Mouse (Mus musculus): Measurements from ENCODE around the gene Dhrs2. TPM values are rescaled to one million over a fixed set of nuclear protein-coding genes. Genes with fewer than 3 reads are reported as not detected.

Gene Dhrs2
- total RNA-seq (2014; rRNA removed), result 2.0 TPM in 1 of 2 replicates, not detected in the other
- 0.56 and 0.86 TPM in 2 replicates for polyA plus RNA-seq (2015; fragmentation: Nextera tagmentation; extraction: Ambion mirVana)

DNA sequence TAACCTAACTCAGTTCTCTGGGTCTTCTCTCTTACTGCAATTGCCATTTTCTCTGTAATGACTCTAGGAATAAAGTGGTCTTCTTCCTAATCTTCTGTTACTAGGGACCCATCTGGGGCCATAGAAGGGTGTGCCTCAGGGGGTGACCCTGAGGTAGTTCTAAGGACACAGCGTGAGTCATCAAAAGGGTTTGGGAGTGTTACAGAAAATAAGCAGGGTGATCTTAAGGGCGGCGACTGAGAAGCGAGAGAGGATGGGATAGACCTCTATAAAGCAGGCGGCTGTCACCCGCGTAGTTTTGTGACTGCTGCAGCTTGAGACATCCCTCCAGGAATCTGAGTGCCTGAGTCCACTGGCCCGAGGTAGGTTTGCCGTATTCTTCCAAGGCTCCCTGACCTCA, at the start of gene Dhrs2:
Gene Dhrs2, plus strand, starts transcription at position 301 of the 400 bp plus-strand sequence.
- H3K27ac ChIP-seq (ENCODE audit: low read depth, low read length), result no peak within 1 kb of the TSS
- no peak within 1 kb of the TSS for H3K9ac ChIP-seq (replicated peaks; ENCODE audit: low read length, poor library complexity, severe bottlenecking)
- H3K4me3 ChIP-seq (ENCODE audit: low read depth, low read length), result no peak within 1 kb of the TSS
- H3K27me3 ChIP-seq (ENCODE audit: insufficient read depth, low read length), result no peaks in the 10 kb centered on the region
- TF ChIP-seq CTCF (IDR thresholded peaks at IDR 0.05), result no peak
- ATAC-seq (ENCODE audit: low FRiP score), result no peak
- no peak within 1 kb of the TSS for H3K4me2 ChIP-seq (ENCODE audit: low read depth, low read length, poor library complexity, severe bottlenecking)
- WGBS, result 73% methylated on average over 9 of the region's 9 CpGs
- no peak for DNase-seq (ENCODE audit: low spot score)
- no peaks in the 10 kb centered on the region for H3K4me1 ChIP-seq (ENCODE audit: insufficient read depth, low read length)
- H3K9me3 ChIP-seq (ENCODE audit: low read length), result no peaks in the 10 kb centered on the region
- no peaks in the 10 kb centered on the region for H3K36me3 ChIP-seq (ENCODE audit: insufficient read depth, low read length)

DNA sequence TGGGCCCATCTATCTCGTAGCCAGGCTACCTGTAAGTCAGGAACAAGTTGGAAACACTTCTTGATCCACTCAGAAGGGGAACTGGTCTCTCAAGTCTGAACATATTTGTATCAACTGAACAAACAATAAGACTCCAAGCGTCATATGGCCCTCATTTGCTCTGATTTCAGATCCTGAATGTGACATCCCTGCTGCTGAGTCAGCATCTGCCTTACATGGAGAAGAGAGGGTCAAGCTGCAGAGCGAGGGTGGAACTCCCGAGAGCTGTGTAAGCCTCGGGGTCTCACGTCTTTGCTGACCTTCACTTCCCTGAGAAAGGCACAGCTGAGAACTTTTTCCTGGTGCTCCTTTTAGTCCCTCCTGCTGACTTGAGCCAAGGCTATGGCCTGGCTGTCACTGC, 47.6 kb upstream of the Dhrs2 start:
- ATAC-seq (ENCODE audit: low FRiP score), result no peak
- WGBS, result 76% methylated on average over 6 of the region's 6 CpGs

DNA sequence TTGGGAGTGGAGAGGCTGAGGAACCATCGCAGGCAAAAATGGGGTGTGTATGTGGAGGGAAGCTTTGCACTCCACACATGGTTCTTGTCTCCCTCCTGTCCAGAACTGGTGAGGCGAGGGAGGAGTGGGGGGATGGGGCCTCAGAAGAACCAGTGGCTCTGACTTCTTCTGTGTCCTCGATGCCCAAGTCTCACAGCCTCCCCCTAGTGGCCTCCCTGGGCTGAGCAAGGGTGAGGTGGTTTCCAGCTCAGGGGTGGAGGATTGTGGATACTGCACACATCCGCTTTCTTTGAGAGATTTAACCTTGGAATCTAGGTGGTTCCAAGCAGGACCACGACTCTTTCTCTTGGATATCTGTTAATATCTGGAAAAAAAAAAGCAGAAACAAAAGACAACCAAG, 44.5 kb upstream of the Dhrs2 start:
- Histone ChIP-seq H3K27me3 (ENCODE audit: insufficient read depth, low read length) (no peaks in the 10 kb centered on the region), H3K4me3 (ENCODE audit: low read depth, low read length) (no peak overlapping the region), H3K4me1 (ENCODE audit: insufficient read depth, low read length) (no peaks in the 10 kb centered on the region), H3K9ac (replicated peaks; ENCODE audit: low read length, poor library complexity, severe bottlenecking) (no peak overlapping the region), H3K36me3 (ENCODE audit: insufficient read depth, low read length) (no peaks in the 10 kb centered on the region), H3K9me3 (ENCODE audit: low read length) (no peaks in the 10 kb centered on the region), H3K27ac (ENCODE audit: low read depth, low read length) (no peak overlapping the region), H3K4me2 (ENCODE audit: low read depth, low read length, poor library complexity, severe bottlenecking) (no peak overlapping the region)
- WGBS, result 37% methylated on average over 5 of the region's 5 CpGs
- DNase-seq (ENCODE audit: low spot score) (peak; percentile 19), ATAC-seq (ENCODE audit: low FRiP score) (no peak)
- TF ChIP-seq CTCF (IDR thresholded peaks at IDR 0.05), result peak; percentile 63

More for the DNA sequence above, 47.6 kb upstream of the Dhrs2 start:
- no peak overlapping the region for H3K9ac ChIP-seq (replicated peaks; ENCODE audit: low read length, poor library complexity, severe bottlenecking)
- H3K36me3 ChIP-seq (ENCODE audit: insufficient read depth, low read length), result no peaks in the 10 kb centered on the region
- no peak overlapping the region for H3K4me2 ChIP-seq (ENCODE audit: low read depth, low read length, poor library complexity, severe bottlenecking)
- TF ChIP-seq CTCF (IDR thresholded peaks at IDR 0.05), result no peak
- no peak overlapping the region for H3K27ac ChIP-seq (ENCODE audit: low read depth, low read length)
- H3K4me3 ChIP-seq (ENCODE audit: low read depth, low read length), result no peak overlapping the region
- no peak for DNase-seq (ENCODE audit: low spot score)
- H3K4me1 ChIP-seq (ENCODE audit: insufficient read depth, low read length), result no peaks in the 10 kb centered on the region
- no peaks in the 10 kb centered on the region for H3K27me3 ChIP-seq (ENCODE audit: insufficient read depth, low read length)
- H3K9me3 ChIP-seq (ENCODE audit: low read length), result no peaks in the 10 kb centered on the region

DNA sequence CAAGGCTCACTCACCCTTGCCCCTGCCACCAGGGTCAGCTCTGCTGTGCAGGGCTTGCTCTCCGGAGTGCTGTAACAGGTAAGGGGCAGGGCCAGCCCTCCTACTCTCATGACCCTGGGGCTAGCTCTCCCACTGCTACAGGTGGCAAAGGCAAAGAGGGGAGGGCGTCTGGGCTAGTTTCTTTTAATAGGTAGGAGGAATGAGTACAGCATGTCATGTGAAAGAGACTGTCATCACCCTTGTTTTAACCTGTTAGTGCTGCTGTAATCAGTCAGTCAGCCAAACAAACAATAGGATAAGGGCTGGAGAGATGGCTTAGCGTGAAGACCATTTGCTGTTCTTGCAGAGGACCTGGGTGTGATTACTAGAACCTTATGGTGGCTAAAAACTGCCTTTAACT, 40.9 kb upstream of the Dhrs2 start:
- no peaks in the 10 kb centered on the region for H3K36me3 ChIP-seq (ENCODE audit: insufficient read depth, low read length)
- no peaks in the 10 kb centered on the region for H3K27me3 ChIP-seq (ENCODE audit: insufficient read depth, low read length)
- H3K27ac ChIP-seq (ENCODE audit: low read depth, low read length), result no peak overlapping the region
- ATAC-seq (ENCODE audit: low FRiP score) (no peak), DNase-seq (ENCODE audit: low spot score) (no peak)
- H3K9ac ChIP-seq (replicated peaks; ENCODE audit: low read length, poor library complexity, severe bottlenecking), result no peak overlapping the region
- WGBS, result 71% methylated on average over 3 of the region's 3 CpGs
- no peak overlapping the region for H3K4me2 ChIP-seq (ENCODE audit: low read depth, low read length, poor library complexity, severe bottlenecking)
- H3K4me3 ChIP-seq (ENCODE audit: low read depth, low read length), result no peak overlapping the region
- TF ChIP-seq CTCF (IDR thresholded peaks at IDR 0.05), result no peak
- no peaks in the 10 kb centered on the region for H3K4me1 ChIP-seq (ENCODE audit: insufficient read depth, low read length)
- no peaks in the 10 kb centered on the region for H3K9me3 ChIP-seq (ENCODE audit: low read length)

DNA sequence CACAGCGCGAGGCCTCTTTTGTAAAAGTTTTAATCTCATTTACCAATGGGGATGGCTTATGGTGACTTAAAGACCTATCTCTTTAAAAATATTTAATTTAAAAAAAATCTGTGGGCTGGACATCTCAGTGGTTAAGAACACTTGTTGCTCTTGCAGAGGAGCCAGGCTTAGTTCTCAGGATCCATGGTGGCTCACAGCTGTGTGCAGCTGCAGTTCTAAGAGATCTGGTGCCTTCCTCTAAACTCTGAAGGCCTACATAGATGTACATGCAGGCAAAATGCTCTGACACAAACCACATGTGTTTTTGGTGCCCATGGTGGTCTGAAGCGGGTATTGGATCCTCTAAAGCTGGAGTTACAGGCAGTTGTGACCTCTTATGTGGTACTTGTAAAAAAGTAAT, 38.6 kb upstream of the Dhrs2 start:
- no peak overlapping the region for H3K9ac ChIP-seq (replicated peaks; ENCODE audit: low read length, poor library complexity, severe bottlenecking)
- H3K27ac ChIP-seq (ENCODE audit: low read depth, low read length), result no peak overlapping the region
- ATAC-seq (ENCODE audit: low FRiP score) (no peak), DNase-seq (ENCODE audit: low spot score) (no peak)
- no peaks in the 10 kb centered on the region for H3K36me3 ChIP-seq (ENCODE audit: insufficient read depth, low read length)
- WGBS, result 91% methylated on average over 3 of the region's 3 CpGs
- TF ChIP-seq CTCF (IDR thresholded peaks at IDR 0.05), result no peak
- no peak overlapping the region for H3K4me3 ChIP-seq (ENCODE audit: low read depth, low read length)
- H3K4me1 ChIP-seq (ENCODE audit: insufficient read depth, low read length), result peaks cover 2% of the 10 kb centered on the region
- H3K27me3 ChIP-seq (ENCODE audit: insufficient read depth, low read length), result no peaks in the 10 kb centered on the region
- H3K9me3 ChIP-seq (ENCODE audit: low read length), result no peaks in the 10 kb centered on the region
- H3K4me2 ChIP-seq (ENCODE audit: low read depth, low read length, poor library complexity, severe bottlenecking), result no peak overlapping the region

DNA sequence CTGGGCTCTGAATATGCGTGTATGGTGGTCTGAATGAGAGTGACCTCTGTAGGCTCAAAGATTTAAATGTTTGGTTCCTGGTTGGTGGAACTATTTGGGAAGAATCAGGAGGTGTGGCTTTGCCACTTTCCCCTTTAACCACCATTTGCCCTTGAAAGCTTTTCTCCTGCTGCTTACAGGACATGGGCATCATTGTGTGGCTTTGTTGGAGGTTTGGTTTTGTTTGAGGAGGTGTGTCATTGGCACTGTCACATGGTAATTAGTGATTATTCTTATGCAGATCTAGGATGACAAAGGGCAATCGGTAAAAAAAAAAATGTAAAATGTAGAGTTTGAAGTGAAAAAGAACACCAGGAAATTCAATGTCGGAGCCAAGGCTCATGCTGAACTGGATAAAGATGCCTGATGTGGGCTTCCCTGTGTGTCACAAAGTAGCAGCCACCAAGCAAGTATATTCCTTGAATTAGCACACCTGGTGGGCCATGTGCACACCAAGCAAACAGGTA, 37.1 kb upstream of the Dhrs2 start:
- 58% methylated on average over 3 of the region's 3 CpGs for WGBS

More for the DNA sequence above, 37.1 kb upstream of the Dhrs2 start:
- TF ChIP-seq CTCF (IDR thresholded peaks at IDR 0.05), result no peak
- Histone ChIP-seq H3K9me3 (ENCODE audit: low read length) (no peaks in the 10 kb centered on the region), H3K4me2 (ENCODE audit: low read depth, low read length, poor library complexity, severe bottlenecking) (no peak overlapping the region), H3K27me3 (ENCODE audit: insufficient read depth, low read length) (no peaks in the 10 kb centered on the region), H3K4me3 (ENCODE audit: low read depth, low read length) (no peak overlapping the region), H3K36me3 (ENCODE audit: insufficient read depth, low read length) (no peaks in the 10 kb centered on the region), H3K4me1 (ENCODE audit: insufficient read depth, low read length) (peaks cover 16% of the 10 kb centered on the region), H3K9ac (replicated peaks; ENCODE audit: low read length, poor library complexity, severe bottlenecking) (no peak overlapping the region), H3K27ac (ENCODE audit: low read depth, low read length) (no peak overlapping the region)
- DNase-seq (ENCODE audit: low spot score) (no peak), ATAC-seq (ENCODE audit: low FRiP score) (no peak)
